Mouse (Mus musculus) spleen, postnatal 14 days (tissue): ENCODE measurements around the gene Fam129b.

ENCODE experiments used
- DNase-seq, 2 experiments: peaks; one replicate each; pipeline ENCODE4 v3.0.0; 2021 to 2022; ENCODE audit warnings: low spot score in 2 of 2

Gene Fam129b

GRCm38 (mm10) chr2:32891278-32891677, 15.4 kb downstream of the Fam129b start:
- DNase-seq, result no peak

GRCm38 (mm10) chr2:32892490-32892889, 16.6 kb downstream of the Fam129b start:
- DNase-seq, result no peak

GRCm38 (mm10) chr2:32894097-32894496, 18.2 kb downstream of the Fam129b start:
- DNase-seq, result no peak

- DNase-seq, result no peak
Measured at GRCm38 (mm10) chr2:32895606-32896106, 19.7 kb downstream of the Fam129b start.

- no peak for DNase-seq
Measured at GRCm38 (mm10) chr2:32896507-32897147, 20.7 kb downstream of the Fam129b start.

GRCm38 (mm10) chr2:32898983-32899382, 23.1 kb downstream of the Fam129b start:
- no peak for DNase-seq

GRCm38 (mm10) chr2:32902126-32902525, 26.2 kb downstream of the Fam129b start:
- no peak for DNase-seq

GRCm38 (mm10) chr2:32903470-32903869, 27.6 kb downstream of the Fam129b start:
- no peak for DNase-seq

- no peak for DNase-seq
Measured at GRCm38 (mm10) chr2:32904637-32905036, 28.7 kb downstream of the Fam129b start.

GRCm38 (mm10) chr2:32905297-32905696, 29.4 kb downstream of the Fam129b start:
- DNase-seq, result no peak

GRCm38 (mm10) chr2:32907442-32907841, 31.5 kb downstream of the Fam129b start:
- no peak for DNase-seq

- no peak for DNase-seq
Measured at GRCm38 (mm10) chr2:32908272-32908671, 32.4 kb downstream of the Fam129b start.

- DNase-seq, result no peak
Measured at GRCm38 (mm10) chr2:32908796-32909195, 32.9 kb downstream of the Fam129b start.

- DNase-seq, result no peak
Measured at GRCm38 (mm10) chr2:32911639-32912182, 35.8 kb downstream of the Fam129b start.

- DNase-seq, result peak; percentile 63 to 80
Measured at GRCm38 (mm10) chr2:32912210-32912804, 36.4 kb downstream of the Fam129b start.

- DNase-seq, result no peak
Measured at GRCm38 (mm10) chr2:32914362-32914761, 38.4 kb downstream of the Fam129b start.

GRCm38 (mm10) chr2:32914896-32915295, 39.0 kb downstream of the Fam129b start:
- DNase-seq, result no peak

- DNase-seq, result no peak
Measured at GRCm38 (mm10) chr2:32917526-32917925, 41.6 kb downstream of the Fam129b start.

GRCm38 (mm10) chr2:32918391-32918790, 42.5 kb downstream of the Fam129b start:
- no peak for DNase-seq

- no peak for DNase-seq
Measured at GRCm38 (mm10) chr2:32921235-32921634, 45.3 kb downstream of the Fam129b start.

- DNase-seq, result no peak
Measured at GRCm38 (mm10) chr2:32921801-32922380, 46.0 kb downstream of the Fam129b start.

GRCm38 (mm10) chr2:32922564-32922963, 46.6 kb downstream of the Fam129b start:
- DNase-seq, result no peak
